Mouse (Mus musculus): Measurements from ENCODE around the gene Fbxo2. TPM values are rescaled to one million over a fixed set of nuclear protein-coding genes. Genes with fewer than 3 reads are reported as not detected.
A peak's percentile ranks its signal among the peaks of the same experiment; 100 is the strongest.

Gene Fbxo2
- polyA plus RNA-seq, 1 experiment from 2014 or later: 1.6 TPM

- WGBS: 53% methylated on average over 1 of the region's 1 CpGs
- Histone ChIP-seq H3K27me3 (replicated peaks) (peaks cover 95% of the 10 kb centered on the region), H3K27ac (replicated peaks) (no peak overlapping the region), H3K9me3 (no peaks in the 10 kb centered on the region), H3K4me3 (no peak overlapping the region), H3K9ac (no peak overlapping the region), H3K36me3 (no peaks in the 10 kb centered on the region), H3K4me1 (peaks cover 16% of the 10 kb centered on the region), H3K4me2 (no peak overlapping the region)
- no peak for ATAC-seq (ENCODE audit: extremely low read depth, insufficient number of reproducible peaks, low FRiP score, low TSS enrichment)
Observed at GRCm38 (mm10) chr4:148128241-148128640, 32.2 kb upstream of the Fbxo2 start.

GRCm38 (mm10) chr4:148128672-148129071 lies 31.7 kb upstream of the Fbxo2 start:
- Histone ChIP-seq H3K4me1 (peaks cover 16% of the 10 kb centered on the region), H3K27ac (replicated peaks) (no peak overlapping the region), H3K9ac (no peak overlapping the region), H3K4me2 (no peak overlapping the region), H3K9me3 (no peaks in the 10 kb centered on the region), H3K27me3 (replicated peaks) (peaks cover 93% of the 10 kb centered on the region), H3K36me3 (no peaks in the 10 kb centered on the region), H3K4me3 (no peak overlapping the region)
- WGBS: 70% methylated on average over 2 of the region's 2 CpGs
- no peak for ATAC-seq (ENCODE audit: extremely low read depth, insufficient number of reproducible peaks, low FRiP score, low TSS enrichment)

GRCm38 (mm10) chr4:148130133-148130532 lies 30.3 kb upstream of the Fbxo2 start, which contains the start of gene Mad2l2:
Gene Mad2l2, plus strand, starts transcription at chr4:148130384.
- ATAC-seq (ENCODE audit: extremely low read depth, insufficient number of reproducible peaks, low FRiP score, low TSS enrichment): no peak
- Histone ChIP-seq H3K27ac (replicated peaks) (no peak within 1 kb of the TSS), H3K36me3 (no peaks in the 10 kb centered on the region), H3K9ac (peak within 1 kb of the TSS; percentile 77), H3K4me1 (peaks cover 16% of the 10 kb centered on the region), H3K9me3 (no peaks in the 10 kb centered on the region), H3K4me2 (peak within 1 kb of the TSS; percentile 96), H3K27me3 (replicated peaks) (peaks cover 95% of the 10 kb centered on the region), H3K4me3 (peak within 1 kb of the TSS; percentile 63)
- WGBS: under 1% methylated on average over 18 of the region's 18 CpGs

- Histone ChIP-seq H3K4me3 (peak within 1 kb of the TSS; percentile 63), H3K4me2 (peak within 1 kb of the TSS; percentile 96), H3K36me3 (no peaks in the 10 kb centered on the region), H3K9me3 (no peaks in the 10 kb centered on the region), H3K27me3 (replicated peaks) (peaks cover 91% of the 10 kb centered on the region), H3K9ac (peak within 1 kb of the TSS; percentile 77), H3K27ac (replicated peaks) (no peak within 1 kb of the TSS), H3K4me1 (peaks cover 16% of the 10 kb centered on the region)
- 0 out of 2 replicates have a peak, but pooled peaks have one; percentile 38 for ATAC-seq (ENCODE audit: extremely low read depth, insufficient number of reproducible peaks, low FRiP score, low TSS enrichment)
- WGBS: under 1% methylated on average over 80 of the region's 87 CpGs
Observed at GRCm38 (mm10) chr4:148130561-148131413, 29.6 kb upstream of the Fbxo2 start, which contains the start of gene Draxin. Gene Draxin, minus strand, starts transcription at chr4:148130698.

- H3K4me2 ChIP-seq: peak overlapping the region; percentile 96
- H3K27me3 ChIP-seq (replicated peaks): peaks cover 83% of the 10 kb centered on the region
- H3K36me3 ChIP-seq: no peaks in the 10 kb centered on the region
- peaks cover 16% of the 10 kb centered on the region for H3K4me1 ChIP-seq
- ATAC-seq (ENCODE audit: extremely low read depth, insufficient number of reproducible peaks, low FRiP score, low TSS enrichment): no peak
- no peak overlapping the region; the same call in 1 of the 2 replicates for H3K9ac ChIP-seq
- H3K27ac ChIP-seq (replicated peaks): no peak overlapping the region
- H3K4me3 ChIP-seq: peak overlapping the region; percentile 63
- WGBS: 2% methylated on average over 21 of the region's 21 CpGs
- H3K9me3 ChIP-seq: no peaks in the 10 kb centered on the region
Observed at GRCm38 (mm10) chr4:148131497-148132081, 28.8 kb upstream of the Fbxo2 start.

GRCm38 (mm10) chr4:148134988-148135387 lies 25.4 kb upstream of the Fbxo2 start:
- Histone ChIP-seq H3K9ac (no peak overlapping the region), H3K4me3 (no peak overlapping the region), H3K4me1 (peaks cover 22% of the 10 kb centered on the region), H3K9me3 (no peaks in the 10 kb centered on the region), H3K27me3 (replicated peaks) (peaks cover 77% of the 10 kb centered on the region), H3K4me2 (no peak overlapping the region), H3K36me3 (no peaks in the 10 kb centered on the region), H3K27ac (replicated peaks) (no peak overlapping the region)
- 62% methylated on average over 8 of the region's 8 CpGs for WGBS
- no peak for ATAC-seq (ENCODE audit: extremely low read depth, insufficient number of reproducible peaks, low FRiP score, low TSS enrichment)

- Histone ChIP-seq H3K4me3 (no peak overlapping the region), H3K4me1 (peaks cover 11% of the 10 kb centered on the region; the same call in 1 of the 2 replicates), H3K4me2 (no peak overlapping the region), H3K36me3 (no peaks in the 10 kb centered on the region), H3K27me3 (replicated peaks) (peaks cover 52% of the 10 kb centered on the region), H3K9ac (no peak overlapping the region), H3K27ac (replicated peaks) (no peak overlapping the region), H3K9me3 (no peaks in the 10 kb centered on the region)
- 58% methylated on average over 8 of the region's 8 CpGs for WGBS
- no peak for ATAC-seq (ENCODE audit: extremely low read depth, insufficient number of reproducible peaks, low FRiP score, low TSS enrichment)
Observed at GRCm38 (mm10) chr4:148137503-148137902, 22.9 kb upstream of the Fbxo2 start.

- H3K27ac ChIP-seq (replicated peaks): no peak overlapping the region
- under 1% methylated on average over 12 of the region's 12 CpGs for WGBS
- no peak for ATAC-seq (ENCODE audit: extremely low read depth, insufficient number of reproducible peaks, low FRiP score, low TSS enrichment)
Observed at GRCm38 (mm10) chr4:148139767-148140097, 20.7 kb upstream of the Fbxo2 start.

GRCm38 (mm10) chr4:148140098-148141011 lies 20.1 kb upstream of the Fbxo2 start:
- peak overlapping the region; percentile 80 for H3K4me3 ChIP-seq
- no peaks in the 10 kb centered on the region for H3K9me3 ChIP-seq
- H3K27ac ChIP-seq (replicated peaks): peak overlapping the region; percentile 85
- H3K4me2 ChIP-seq: peak overlapping the region; percentile 95
- WGBS: under 1% methylated on average over 65 of the region's 65 CpGs
- peaks cover 29% of the 10 kb centered on the region for H3K27me3 ChIP-seq (replicated peaks)
- H3K36me3 ChIP-seq: peaks cover 14% of the 10 kb centered on the region
- peaks cover 11% of the 10 kb centered on the region; the same call in 1 of the 2 replicates for H3K4me1 ChIP-seq
- peak; percentile 89 for ATAC-seq (ENCODE audit: extremely low read depth, insufficient number of reproducible peaks, low FRiP score, low TSS enrichment)
- H3K9ac ChIP-seq: peak overlapping the region; percentile 87

More at GRCm38 (mm10) chr4:148139767-148140097, 20.7 kb upstream of the Fbxo2 start:
- peak overlapping the region; percentile 95 for H3K4me2 ChIP-seq
- H3K36me3 ChIP-seq: peaks cover 8% of the 10 kb centered on the region; the same call in 1 of the 2 replicates
- no peaks in the 10 kb centered on the region for H3K9me3 ChIP-seq
- peaks cover 11% of the 10 kb centered on the region; the same call in 1 of the 2 replicates for H3K4me1 ChIP-seq
- H3K9ac ChIP-seq: peak overlapping the region; percentile 87
- H3K4me3 ChIP-seq: peak overlapping the region; percentile 80
- peaks cover 34% of the 10 kb centered on the region for H3K27me3 ChIP-seq (replicated peaks)

GRCm38 (mm10) chr4:148143721-148144120 lies 16.7 kb upstream of the Fbxo2 start:
- no peaks in the 10 kb centered on the region for H3K9me3 ChIP-seq
- no peak overlapping the region for H3K4me2 ChIP-seq
- ATAC-seq (ENCODE audit: extremely low read depth, insufficient number of reproducible peaks, low FRiP score, low TSS enrichment): no peak
- no peak overlapping the region for H3K27ac ChIP-seq (replicated peaks)
- peaks cover 10% of the 10 kb centered on the region for H3K27me3 ChIP-seq (replicated peaks)
- 78% methylated on average over 5 of the region's 5 CpGs for WGBS
- H3K36me3 ChIP-seq: peaks cover 40% of the 10 kb centered on the region
- no peak overlapping the region for H3K9ac ChIP-seq
- peaks cover 11% of the 10 kb centered on the region; the same call in 1 of the 2 replicates for H3K4me1 ChIP-seq
- no peak overlapping the region for H3K4me3 ChIP-seq
